Mouse (Mus musculus): Measurements from ENCODE around the gene St6galnac6. TPM values are rescaled to one million over a fixed set of nuclear protein-coding genes. Genes with fewer than 3 reads are reported as not detected.

Gene St6galnac6
- polyA plus RNA-seq, 1 experiment: 39.3 TPM

GRCm38 (mm10) chr2:32631737-32632394 is 32.4 kb downstream of the St6galnac6 start:
- TF ChIP-seq CTCF (IDR thresholded peaks at IDR 0.05; ENCODE audit: borderline replicate concordance, insufficient read depth, low read length) (peak; percentile 66; the same call in 1 of the 2 replicates), POLR2A (IDR thresholded peaks at IDR 0.05; ENCODE audit: low read depth, low read length) (no peak)
- peaks cover 4% of the 10 kb centered on the region; the same call in 1 of the 2 replicates for H3K4me1 ChIP-seq (ENCODE audit: control insufficient read depth, insufficient read depth, low read length)

GRCm38 (mm10) chr2:32633660-32634059 is 34.2 kb downstream of the St6galnac6 start:
- peaks cover 2% of the 10 kb centered on the region; the same call in 1 of the 2 replicates for H3K4me1 ChIP-seq (ENCODE audit: control insufficient read depth, insufficient read depth, low read length)
- H3K27ac ChIP-seq (ENCODE audit: insufficient read depth, low read length): no peak overlapping the region; the same call in 1 of the 2 replicates
- no peak for TF ChIP-seq POLR2A (IDR thresholded peaks at IDR 0.05; ENCODE audit: low read depth, low read length)
- TF ChIP-seq CTCF (IDR thresholded peaks at IDR 0.05; ENCODE audit: borderline replicate concordance, insufficient read depth, low read length): no peak
- H3K4me3 ChIP-seq (ENCODE audit: insufficient read depth, low read length): no peak overlapping the region

More at GRCm38 (mm10) chr2:32631737-32632394, 32.4 kb downstream of the St6galnac6 start:
- H3K27ac ChIP-seq (ENCODE audit: insufficient read depth, low read length): no peak overlapping the region
- peak overlapping the region; percentile 41 for H3K4me3 ChIP-seq (ENCODE audit: insufficient read depth, low read length)

GRCm38 (mm10) chr2:32634277-32635105 is 35.0 kb downstream of the St6galnac6 start:
- Histone ChIP-seq H3K4me1 (ENCODE audit: control insufficient read depth, insufficient read depth, low read length) (peaks cover 2% of the 10 kb centered on the region; the same call in 1 of the 2 replicates), H3K4me3 (ENCODE audit: insufficient read depth, low read length) (no peak overlapping the region), H3K27ac (ENCODE audit: insufficient read depth, low read length) (no peak overlapping the region)
- no peak for TF ChIP-seq CTCF (IDR thresholded peaks at IDR 0.05; ENCODE audit: borderline replicate concordance, insufficient read depth, low read length)
- TF ChIP-seq POLR2A (IDR thresholded peaks at IDR 0.05; ENCODE audit: low read depth, low read length): no peak

GRCm38 (mm10) chr2:32636617-32637016 is 37.1 kb downstream of the St6galnac6 start:
- Histone ChIP-seq H3K27ac (ENCODE audit: insufficient read depth, low read length) (no peak overlapping the region), H3K4me3 (ENCODE audit: insufficient read depth, low read length) (no peak overlapping the region), H3K4me1 (ENCODE audit: control insufficient read depth, insufficient read depth, low read length) (peaks cover 2% of the 10 kb centered on the region; the same call in 1 of the 2 replicates)
- no peak; the same call in 1 of the 2 replicates for TF ChIP-seq POLR2A (IDR thresholded peaks at IDR 0.05; ENCODE audit: low read depth, low read length)
- TF ChIP-seq CTCF (IDR thresholded peaks at IDR 0.05; ENCODE audit: borderline replicate concordance, insufficient read depth, low read length): no peak

- H3K27ac ChIP-seq (ENCODE audit: insufficient read depth, low read length): no peak overlapping the region
- peaks cover 2% of the 10 kb centered on the region; the same call in 1 of the 2 replicates for H3K4me1 ChIP-seq (ENCODE audit: control insufficient read depth, insufficient read depth, low read length)
- TF ChIP-seq POLR2A (IDR thresholded peaks at IDR 0.05; ENCODE audit: low read depth, low read length): no peak
- TF ChIP-seq CTCF (IDR thresholded peaks at IDR 0.05; ENCODE audit: borderline replicate concordance, insufficient read depth, low read length): no peak
- no peak overlapping the region for H3K4me3 ChIP-seq (ENCODE audit: insufficient read depth, low read length)
These were observed 38.3 kb downstream of the St6galnac6 start for GRCm38 (mm10) chr2:32637778-32638281.

GRCm38 (mm10) chr2:32639632-32640031 is 40.1 kb downstream of the St6galnac6 start:
- Histone ChIP-seq H3K4me3 (ENCODE audit: insufficient read depth, low read length) (no peak overlapping the region), H3K27ac (ENCODE audit: insufficient read depth, low read length) (no peak overlapping the region), H3K4me1 (ENCODE audit: control insufficient read depth, insufficient read depth, low read length) (no peaks in the 10 kb centered on the region)
- no peak for TF ChIP-seq CTCF (IDR thresholded peaks at IDR 0.05; ENCODE audit: borderline replicate concordance, insufficient read depth, low read length)
- no peak for TF ChIP-seq POLR2A (IDR thresholded peaks at IDR 0.05; ENCODE audit: low read depth, low read length)

- no peaks in the 10 kb centered on the region for H3K4me1 ChIP-seq (ENCODE audit: control insufficient read depth, insufficient read depth, low read length)
- no peak overlapping the region for H3K27ac ChIP-seq (ENCODE audit: insufficient read depth, low read length)
- no peak overlapping the region for H3K4me3 ChIP-seq (ENCODE audit: insufficient read depth, low read length)
- no peak for TF ChIP-seq POLR2A (IDR thresholded peaks at IDR 0.05; ENCODE audit: low read depth, low read length)
- no peak for TF ChIP-seq CTCF (IDR thresholded peaks at IDR 0.05; ENCODE audit: borderline replicate concordance, insufficient read depth, low read length)
These were observed 41.1 kb downstream of the St6galnac6 start for GRCm38 (mm10) chr2:32640550-32641051.

GRCm38 (mm10) chr2:32641810-32642209 is 42.3 kb downstream of the St6galnac6 start:
- TF ChIP-seq POLR2A (IDR thresholded peaks at IDR 0.05; ENCODE audit: low read depth, low read length) (no peak), CTCF (IDR thresholded peaks at IDR 0.05; ENCODE audit: borderline replicate concordance, insufficient read depth, low read length) (no peak)
- H3K4me3 ChIP-seq (ENCODE audit: insufficient read depth, low read length): no peak overlapping the region
- H3K27ac ChIP-seq (ENCODE audit: insufficient read depth, low read length): no peak overlapping the region
- H3K4me1 ChIP-seq (ENCODE audit: control insufficient read depth, insufficient read depth, low read length): no peaks in the 10 kb centered on the region

GRCm38 (mm10) chr2:32642813-32643212 is 43.3 kb downstream of the St6galnac6 start:
- TF ChIP-seq POLR2A (IDR thresholded peaks at IDR 0.05; ENCODE audit: low read depth, low read length) (no peak), CTCF (IDR thresholded peaks at IDR 0.05; ENCODE audit: borderline replicate concordance, insufficient read depth, low read length) (no peak)
- Histone ChIP-seq H3K27ac (ENCODE audit: insufficient read depth, low read length) (no peak overlapping the region), H3K4me1 (ENCODE audit: control insufficient read depth, insufficient read depth, low read length) (no peaks in the 10 kb centered on the region), H3K4me3 (ENCODE audit: insufficient read depth, low read length) (no peak overlapping the region)

Measured in embryonic fibroblast, embryonic 13.5 days (primary cell).